Mouse (Mus musculus): ENCODE data around the gene Hacd1.

DNA sequence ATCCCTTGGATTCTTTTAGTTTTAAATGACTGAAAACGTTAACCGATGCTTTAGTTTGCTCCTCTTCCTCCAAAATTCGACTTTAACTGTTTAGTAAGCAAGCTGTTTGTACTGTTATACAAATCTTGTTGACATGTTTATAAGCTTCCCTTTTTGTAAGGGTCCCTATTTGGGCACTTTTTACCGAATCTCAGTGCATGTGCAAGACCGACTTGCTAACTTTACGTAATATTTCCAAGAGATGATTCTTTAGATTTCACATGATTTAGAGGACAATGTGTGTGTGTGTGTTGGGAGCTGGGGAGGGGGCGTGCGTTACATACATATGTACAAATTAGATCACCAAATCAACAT lies 17.1 kb upstream of the Hacd1 start:
- no peak for TF ChIP-seq TAL1 (IDR thresholded peaks at IDR 0.05; ENCODE audit: low read length)
- TF ChIP-seq GATA1 (IDR thresholded peaks at IDR 0.05; ENCODE audit: low read length): no peak

All from erythroblast, embryonic 14.5 days (primary cell).